Mouse (Mus musculus) spleen, adult 2 months (tissue): Measurements from ENCODE around the gene Pdxk.

ENCODE experiments used
- CTCF ChIP-seq: fragments of 200-500 bp; IDR thresholded peaks from 2 replicates; pipeline ENCODE4 v1.5.1; 2011; ENCODE audit warnings: mild to moderate bottlenecking, inconsistent platforms; ENCODE audit not compliant: insufficient read depth, insufficient read length, insufficient replicate concordance; ENCODE audit errors: extremely low read depth
- POLR2A ChIP-seq: fragments of 200-500 bp; IDR thresholded peaks from 2 replicates; pipeline ENCODE4 v1.6.1; 2011; ENCODE audit warnings: low read depth, low read length, inconsistent platforms

- TF ChIP-seq CTCF (no peak), POLR2A (no peak)
Measured at GRCm38 (mm10) chr10:78470582-78471313, 6.0 kb upstream of the Pdxk start.
